Mouse (Mus musculus) heart, postnatal 4 days (tissue): ENCODE results near the gene Heatr5b. TPM values are rescaled to one million over a fixed set of nuclear protein-coding genes. Genes with fewer than 3 reads are reported as not detected.
A peak's percentile ranks its signal among the peaks of the same experiment; 100 is the strongest.

ENCODE experiments used
- DNase-seq: peaks from one replicate; pipeline ENCODE4 v3.0.0; 2021
- total RNA-seq, 2 experiments: library from RNA; stranded (reverse); gene quantifications; 2 replicates each; pipeline ENCODE4 v1.2.3; 2021

The Heatr5b gene
- total RNA-seq, 2 experiments from 2014 or later = 33.0 to 35.0 TPM

GRCm38 (mm10) chr17:78767546-78767945 lies 67.6 kb downstream of the Heatr5b start:
- no peak for DNase-seq

DNA sequence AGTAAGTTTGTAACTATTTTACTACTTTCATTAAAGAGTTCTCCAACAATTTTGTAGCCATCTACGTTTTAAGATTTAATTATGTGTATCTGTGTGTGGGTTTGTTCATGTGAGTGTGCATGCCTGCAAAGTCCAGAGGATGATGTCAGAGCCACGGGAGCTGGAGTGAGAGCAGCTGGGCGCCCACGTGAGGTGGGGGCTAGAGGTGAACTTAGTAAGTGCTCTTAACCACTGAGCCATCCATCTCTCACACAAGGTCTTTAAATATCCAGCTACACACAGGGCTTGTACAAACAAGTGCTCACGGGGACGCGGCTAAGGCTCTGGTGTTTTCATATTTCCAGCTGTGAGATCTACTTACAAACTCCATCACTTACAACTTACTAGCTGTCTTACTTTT lies 69.1 kb downstream of the Heatr5b start:
- no peak for DNase-seq

- no peak for DNase-seq
Measured at GRCm38 (mm10) chr17:78763272-78763671, 71.9 kb downstream of the Heatr5b start.

DNA sequence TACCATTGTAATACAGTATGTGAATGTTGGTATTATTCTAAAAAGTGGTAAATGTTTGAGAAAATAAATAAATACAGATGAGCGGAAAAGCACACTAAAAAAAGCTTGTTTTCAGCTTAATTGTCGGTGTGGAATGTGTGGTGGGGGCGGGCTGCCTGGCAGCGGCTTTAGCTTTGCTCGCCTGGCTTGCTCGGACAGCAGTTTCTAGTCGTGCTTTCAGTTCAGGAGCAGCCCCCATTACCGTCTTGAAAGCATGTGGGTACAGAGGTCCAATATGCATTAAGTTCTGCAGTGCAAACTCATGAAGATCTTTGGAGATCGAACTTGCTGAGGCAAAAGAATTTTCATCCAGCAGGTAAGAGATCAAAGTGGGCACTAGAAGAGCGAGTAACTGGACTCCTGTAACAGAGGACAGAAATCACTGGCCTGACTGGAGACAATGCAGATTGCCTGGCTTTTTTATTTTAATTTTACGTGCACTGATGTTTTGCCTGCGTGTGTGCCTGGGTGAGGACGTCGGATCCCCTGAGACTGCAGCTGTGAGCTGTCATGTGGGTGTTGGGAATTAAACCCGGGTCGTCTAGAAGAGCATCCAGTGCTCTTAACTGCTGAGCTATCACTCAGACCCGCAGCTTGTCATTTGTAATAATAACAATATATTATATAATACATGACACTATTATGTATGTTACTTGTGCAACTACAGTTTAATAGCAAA lies 82.1 kb downstream of the Heatr5b start:
- no peak for DNase-seq

DNA sequence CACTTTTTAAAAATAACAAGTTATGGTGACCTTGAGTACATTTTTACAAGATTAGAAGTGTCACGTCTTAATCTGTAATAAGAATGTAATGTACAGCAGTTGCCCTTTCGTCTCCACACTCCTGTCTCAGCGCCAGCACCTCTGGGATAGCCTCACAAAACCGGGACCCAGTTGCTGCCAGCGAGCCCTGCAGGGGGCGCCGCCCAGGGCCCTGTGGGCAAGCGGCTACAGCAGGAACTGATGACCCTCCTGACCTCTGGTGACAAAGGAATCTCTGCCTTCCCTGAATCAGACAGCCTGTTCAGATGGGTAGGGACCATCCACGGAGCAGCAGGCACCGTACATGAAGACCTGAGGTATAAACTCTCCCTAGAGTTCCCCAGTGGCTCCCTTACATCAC lies 83.1 kb downstream of the Heatr5b start:
- DNase-seq = no peak

DNA sequence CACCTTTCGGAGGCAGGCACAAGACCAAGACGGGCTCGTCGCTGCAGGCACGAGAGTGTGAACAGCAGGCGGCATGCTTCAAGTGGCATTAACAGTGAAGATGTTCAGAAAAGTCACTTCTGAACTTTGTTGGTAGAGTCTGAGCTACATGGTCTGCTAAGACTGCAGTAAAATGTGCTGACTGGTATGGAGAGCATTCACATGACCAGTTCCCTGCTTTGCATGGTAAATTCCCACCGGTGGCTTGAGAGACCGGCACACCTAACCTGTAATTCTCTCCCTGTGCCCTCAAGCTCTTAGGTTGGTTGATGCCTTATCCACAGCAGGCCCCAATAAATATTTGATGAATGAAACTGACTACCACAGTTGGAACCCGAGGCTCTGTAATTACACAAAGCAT lies 86.7 kb downstream of the Heatr5b start:
- no peak for DNase-seq

DNA sequence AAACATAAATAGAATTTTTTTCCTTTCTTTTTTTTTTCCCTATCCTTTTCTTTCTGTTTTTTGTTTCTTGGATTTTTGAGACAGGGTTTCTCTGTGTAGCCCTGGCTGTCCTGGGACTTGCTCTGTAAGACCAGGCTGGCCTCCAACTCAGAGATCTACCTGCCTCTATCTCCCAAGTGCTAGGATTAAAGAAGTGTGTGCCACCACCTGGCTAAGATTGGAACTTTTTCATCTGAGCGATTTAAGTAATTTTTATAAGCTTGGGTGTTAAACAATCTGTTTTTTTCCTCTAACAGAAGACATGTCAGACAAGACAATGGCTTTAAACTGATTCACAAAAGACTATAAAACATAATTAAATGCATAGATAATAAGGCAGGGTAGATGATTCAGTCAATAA lies 96.7 kb downstream of the Heatr5b start:
- DNase-seq = no peak

GRCm38 (mm10) chr17:78737771-78738170 lies 97.4 kb downstream of the Heatr5b start:
- no peak for DNase-seq

DNA sequence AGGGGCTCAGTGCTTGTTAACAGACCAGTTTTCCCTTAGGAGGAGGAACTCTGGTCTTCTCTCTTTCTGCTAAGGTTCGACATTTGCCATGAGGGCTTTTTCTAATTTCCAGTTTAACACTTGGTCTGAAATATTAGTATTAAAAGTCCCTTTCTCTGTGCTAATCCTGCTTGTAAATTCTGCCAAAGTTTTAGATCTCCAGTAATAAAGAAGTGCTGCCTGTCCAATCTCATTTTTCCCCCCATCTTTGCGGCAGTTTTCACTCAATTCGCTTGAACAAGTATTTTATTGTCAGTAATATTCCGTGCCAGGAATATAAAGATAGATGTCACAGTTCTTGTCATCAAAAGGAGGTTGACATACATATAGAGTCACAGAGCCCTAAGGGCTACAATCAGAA lies 98.1 kb downstream of the Heatr5b start, which contains the start of gene Strn:
Strn (minus strand) TSS at position 101 of the 400 bp plus-strand sequence.
- no peak for DNase-seq

GRCm38 (mm10) chr17:78736473-78736988 lies 98.6 kb downstream of the Heatr5b start:
- DNase-seq = peak; percentile 100

DNA sequence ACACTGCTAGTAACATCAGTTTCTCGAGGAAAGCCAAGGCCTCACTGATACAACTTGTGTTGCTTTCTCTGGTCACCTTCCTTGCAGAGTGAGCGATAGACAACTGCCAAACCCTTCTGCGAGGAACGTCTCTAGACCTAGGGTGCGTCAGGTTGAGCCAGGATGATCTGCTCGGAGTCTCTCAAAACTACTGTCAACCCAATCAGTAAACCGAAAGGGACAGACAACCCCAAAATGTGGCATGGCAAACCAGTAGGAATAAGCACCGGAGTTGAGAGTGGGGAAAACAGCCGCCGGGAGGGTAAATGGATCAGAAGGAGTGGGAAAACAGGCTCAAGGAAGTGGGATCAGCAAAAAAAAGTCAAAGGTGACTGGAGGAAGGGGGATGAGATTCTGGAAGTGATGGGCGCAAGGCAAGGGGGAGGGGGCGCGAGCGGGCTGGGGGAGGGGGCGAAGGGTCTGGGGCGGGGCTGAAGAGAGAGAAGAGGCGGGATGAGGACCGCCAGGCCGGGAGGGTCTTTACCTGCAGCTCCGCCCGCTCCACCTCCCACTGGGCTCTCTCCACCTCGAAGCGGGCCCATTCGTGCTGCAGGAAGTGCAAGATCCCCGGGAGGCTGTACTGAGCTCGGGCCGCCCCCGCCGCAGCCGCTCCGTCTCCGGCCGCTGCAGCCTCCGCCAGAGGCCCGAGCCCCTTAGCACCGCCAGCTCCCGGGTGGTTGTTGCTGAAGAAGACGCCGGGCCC lies 99.3 kb downstream of the Heatr5b start:
- peak; percentile 28 for DNase-seq

- DNase-seq = no peak
Measured at GRCm38 (mm10) chr17:78734806-78735205, 100.4 kb downstream of the Heatr5b start.

- no peak for DNase-seq
Measured at GRCm38 (mm10) chr17:78732056-78732455, 103.1 kb downstream of the Heatr5b start.

- DNase-seq = no peak
Measured at GRCm38 (mm10) chr17:78726746-78727449, 108.3 kb downstream of the Heatr5b start.

GRCm38 (mm10) chr17:78724461-78725055 lies 110.6 kb downstream of the Heatr5b start:
- DNase-seq = peak; percentile 28

DNA sequence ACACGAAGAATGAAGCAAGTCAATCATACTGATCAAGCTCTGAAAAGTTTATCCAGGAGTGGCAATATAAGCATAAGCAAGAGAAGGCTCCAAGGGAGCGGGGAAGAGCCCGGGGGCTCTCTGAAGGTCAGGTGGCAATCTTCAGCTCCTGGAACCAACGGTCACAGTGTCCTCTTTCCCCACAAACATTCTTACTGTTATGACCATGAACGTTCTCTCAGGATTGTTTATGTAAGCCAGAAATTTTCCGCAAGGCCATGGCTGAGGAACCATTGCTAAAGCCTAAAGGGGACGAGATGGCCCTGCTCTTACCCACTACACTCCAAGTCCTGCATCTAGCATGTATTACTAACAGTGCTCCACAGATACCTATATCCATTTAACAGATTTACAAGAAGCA lies 113.5 kb downstream of the Heatr5b start:
- no peak for DNase-seq

GRCm38 (mm10) chr17:78719086-78719485 lies 116.1 kb downstream of the Heatr5b start:
- no peak for DNase-seq

GRCm38 (mm10) chr17:78710258-78710657 lies 124.9 kb downstream of the Heatr5b start:
- no peak for DNase-seq

DNA sequence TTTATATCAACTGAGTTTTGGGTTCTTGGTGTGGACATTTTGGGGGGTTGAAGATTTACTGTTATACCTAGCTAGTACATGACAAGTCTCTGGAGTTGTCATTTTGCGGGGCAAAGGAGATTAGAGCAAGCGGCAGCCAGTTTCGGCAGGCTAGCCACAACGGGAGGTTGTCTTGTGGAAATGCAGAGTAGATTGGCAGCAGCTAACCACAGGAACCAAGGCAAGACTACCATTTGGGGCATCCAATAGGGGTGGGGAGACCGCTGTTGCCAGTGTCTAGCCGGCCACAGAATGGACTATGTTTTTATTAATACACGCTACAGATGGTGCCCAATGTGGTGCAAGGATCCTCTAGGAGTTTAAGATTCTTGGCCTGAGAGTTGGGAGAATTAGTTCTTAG lies 126.7 kb downstream of the Heatr5b start:
- DNase-seq = no peak

GRCm38 (mm10) chr17:78702988-78703387 lies 132.2 kb downstream of the Heatr5b start:
- DNase-seq = no peak
